Mouse (Mus musculus) C2C12 (cell line): ENCODE measurements around the gene Slc35f6. TPM values are rescaled to one million over a fixed set of nuclear protein-coding genes. Genes with fewer than 3 reads are reported as not detected.

Experiments
- H3K27me3 ChIP-seq: one replicate; pipeline ENCODE4 v1.6.1; 2011; ENCODE audit not compliant: control insufficient read depth, insufficient read depth, insufficient read length
- H3K36me3 ChIP-seq: one replicate; pipeline ENCODE4 v1.6.1; 2011; ENCODE audit not compliant: control insufficient read depth, insufficient read depth
- H3K4me3 ChIP-seq: one replicate; pipeline ENCODE4 v1.5.1; 2011; ENCODE audit warnings: mild to moderate bottlenecking, control low read depth; ENCODE audit not compliant: poor library complexity, insufficient read depth, severe bottlenecking
- H3K79me2 ChIP-seq: one replicate; pipeline ENCODE4 v1.6.1; 2011; ENCODE audit not compliant: control insufficient read depth, insufficient read depth
- H3K79me3 ChIP-seq: one replicate; pipeline ENCODE4 v1.6.1; 2011; ENCODE audit warnings: low read depth, control low read depth
- H3ac ChIP-seq: one replicate; pipeline ENCODE3; 2011; ENCODE audit warnings: low read depth; ENCODE audit not compliant: control insufficient read depth, insufficient read length
- CEBPB ChIP-seq: IDR thresholded peaks from one replicate; pipeline ENCODE4 v1.6.1; 2011; ENCODE audit warnings: low read depth, mild to moderate bottlenecking, control low read depth, moderate library complexity
- CTCF ChIP-seq: IDR thresholded peaks from one replicate; pipeline ENCODE4 v1.5.1; 2011; ENCODE audit not compliant: control insufficient read depth, insufficient read depth, insufficient read length
- FOSL1 ChIP-seq: IDR thresholded peaks from one replicate; pipeline ENCODE4 v1.8.0; 2011; ENCODE audit warnings: mild to moderate bottlenecking, low read length; ENCODE audit not compliant: poor library complexity, insufficient read depth, severe bottlenecking
- MAX ChIP-seq: IDR thresholded peaks from one replicate; pipeline ENCODE4 v1.6.1; 2011; ENCODE audit warnings: mild to moderate bottlenecking, control low read depth
- MYOD1 ChIP-seq: IDR thresholded peaks from one replicate; pipeline ENCODE4 v1.6.1; 2011; ENCODE audit warnings: low read depth; ENCODE audit not compliant: control insufficient read depth, insufficient read length
- MYOG ChIP-seq: IDR thresholded peaks from one replicate; pipeline ENCODE4 v1.6.1; 2011; ENCODE audit not compliant: control insufficient read depth, insufficient read length; ENCODE audit errors: extremely low read depth
- USF1 ChIP-seq: IDR thresholded peaks from one replicate; pipeline ENCODE4 v1.6.1; 2011; ENCODE audit warnings: low read depth, mild to moderate bottlenecking, control low read depth, moderate library complexity
- polyA plus RNA-seq: library from polyadenylated mRNA; unstranded; fragments of >200 nt; fragmentation: generic; extraction: Trizol; gene quantifications from one replicate; pipeline ENCODE4 v1.2.1, GENCODE M21; 2012; ENCODE audit warnings: missing spikeins

Slc35f6 gene
- polyA plus RNA-seq, 1 experiment, result 24.9 TPM

DNA sequence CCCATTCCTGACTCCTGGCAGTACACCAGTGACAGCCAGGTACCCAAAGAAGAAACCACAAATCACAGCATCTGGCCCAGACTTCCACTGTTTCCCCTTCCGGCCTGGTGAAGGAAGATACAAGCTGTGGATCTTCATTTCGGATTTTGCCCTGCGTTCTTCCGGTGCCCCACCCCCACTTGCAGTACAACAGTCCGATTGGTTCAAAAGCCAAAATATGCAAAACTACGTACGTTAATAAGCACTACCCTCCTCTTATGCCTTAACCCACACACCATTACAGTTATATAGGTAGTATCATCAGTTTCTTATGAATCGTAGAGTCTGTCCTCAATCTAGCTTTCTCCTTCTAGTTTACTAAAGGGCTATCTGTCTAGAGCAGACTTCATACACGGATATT, 17.6 kb downstream of the Slc35f6 start:
- no peak for TF ChIP-seq MYOD1
- TF ChIP-seq CEBPB, result no peak
- H3K36me3 ChIP-seq, result peaks cover 22% of the 10 kb centered on the region
- H3K27me3 ChIP-seq, result no peaks in the 10 kb centered on the region
- peaks cover 33% of the 10 kb centered on the region for H3K79me3 ChIP-seq
- peaks cover 37% of the 10 kb centered on the region for H3K79me2 ChIP-seq
- no peak overlapping the region for H3ac ChIP-seq
- H3K4me3 ChIP-seq, result no peak overlapping the region

DNA sequence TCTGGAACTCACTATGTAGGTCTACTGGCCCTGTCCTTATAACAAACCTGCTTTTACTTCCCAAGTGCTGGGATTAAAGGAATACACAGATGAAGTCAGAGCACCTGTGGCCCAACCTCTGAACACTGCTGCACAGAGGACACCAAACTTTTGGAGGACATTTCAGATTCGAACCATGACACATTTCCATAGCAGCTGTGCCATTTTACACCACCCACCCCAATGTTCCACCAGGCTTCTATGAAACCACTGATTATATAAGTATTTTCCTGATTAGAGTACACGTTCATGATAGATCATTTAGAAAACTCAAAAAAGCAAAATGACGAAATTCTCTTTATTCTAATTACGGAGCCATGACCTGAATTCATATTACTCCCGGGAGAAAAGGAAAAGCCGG, 18.2 kb downstream of the Slc35f6 start:
- Histone ChIP-seq H3K79me2 (peaks cover 43% of the 10 kb centered on the region), H3ac (no peak overlapping the region), H3K36me3 (peaks cover 28% of the 10 kb centered on the region), H3K79me3 (peaks cover 36% of the 10 kb centered on the region), H3K4me3 (peak overlapping the region; percentile 7), H3K27me3 (no peaks in the 10 kb centered on the region)
- TF ChIP-seq CTCF, result no peak
- TF ChIP-seq MYOG, result no peak
- TF ChIP-seq MYOD1, result no peak
- no peak for TF ChIP-seq CEBPB
- no peak for TF ChIP-seq FOSL1
- no peak for TF ChIP-seq USF1
- TF ChIP-seq MAX, result no peak

DNA sequence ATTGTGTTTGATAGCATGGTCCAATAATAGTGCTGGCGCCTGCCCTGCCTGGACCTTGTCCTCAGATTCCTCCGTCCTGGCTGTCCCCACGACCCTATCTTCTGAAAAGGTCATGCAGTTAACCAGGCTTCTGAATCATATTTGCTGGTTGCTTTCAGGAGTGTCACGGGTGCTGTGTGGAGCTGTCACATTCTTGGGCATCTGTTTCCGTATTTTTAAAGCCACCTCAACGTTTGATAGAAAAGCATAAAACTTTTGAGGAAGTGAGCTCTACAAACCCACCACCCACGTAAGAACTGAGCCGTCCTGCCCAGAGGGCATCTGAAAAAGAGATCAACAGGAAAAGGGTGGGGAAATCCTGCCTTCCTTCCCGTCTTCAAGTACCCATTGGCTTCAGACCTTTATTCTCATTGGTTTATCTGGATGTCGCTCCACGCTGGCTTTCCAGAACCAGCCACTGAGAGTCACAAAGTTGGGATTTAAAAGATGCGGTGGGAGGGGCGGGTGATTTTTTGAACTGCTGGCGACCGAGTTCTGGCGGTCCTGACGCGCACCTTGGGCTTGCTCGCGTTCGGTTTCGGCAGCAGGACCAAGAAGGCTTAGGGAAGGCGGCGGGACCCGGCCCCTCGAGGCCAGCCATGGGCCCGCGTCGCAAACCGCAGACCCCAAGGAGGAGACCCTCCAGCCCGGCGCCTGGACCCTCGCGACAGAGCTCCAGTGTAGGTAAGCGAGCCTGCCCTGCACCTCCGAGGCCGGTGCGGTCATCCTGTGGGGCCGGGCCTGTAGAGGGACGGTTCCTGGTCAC, 18.9 kb downstream of the Slc35f6 start, which contains the start of gene Cenpa:
Gene Cenpa, plus strand, starts transcription at position 387 of the 805 bp plus-strand sequence.
- Histone ChIP-seq H3K27me3 (no peaks in the 10 kb centered on the region), H3K79me3 (peaks cover 38% of the 10 kb centered on the region), H3K79me2 (peaks cover 49% of the 10 kb centered on the region), H3ac (peak within 1 kb of the TSS; percentile 100), H3K4me3 (peak within 1 kb of the TSS; percentile 78), H3K36me3 (peaks cover 34% of the 10 kb centered on the region)
- TF ChIP-seq MYOG (no peak), CEBPB (no peak)

DNA sequence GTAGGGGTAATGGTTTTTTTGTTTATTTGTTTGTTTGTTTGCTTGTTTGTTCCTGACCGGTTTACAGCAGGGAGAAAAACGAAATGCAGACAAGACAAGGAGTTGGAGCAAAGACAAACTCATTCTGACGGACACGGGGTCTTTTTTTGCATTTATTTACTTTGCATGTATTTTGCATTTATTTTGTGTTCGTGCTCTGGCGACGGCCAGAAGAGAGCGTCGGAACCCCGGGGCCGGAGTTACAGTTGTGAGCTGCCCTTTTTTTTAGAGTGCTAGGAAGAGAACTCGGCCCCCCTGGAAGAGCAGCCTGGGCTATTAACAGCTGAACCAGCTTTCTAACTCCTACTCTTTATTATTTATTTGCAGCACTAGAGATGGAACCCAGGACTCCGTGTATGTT, 19.5 kb downstream of the Slc35f6 start:
- H3K79me2 ChIP-seq, result peaks cover 55% of the 10 kb centered on the region
- no peak for TF ChIP-seq USF1
- TF ChIP-seq CTCF, result no peak
- TF ChIP-seq MAX, result no peak
- no peak for TF ChIP-seq MYOD1
- TF ChIP-seq CEBPB, result no peak
- TF ChIP-seq FOSL1, result no peak
- TF ChIP-seq MYOG, result no peak
- H3K79me3 ChIP-seq, result peaks cover 41% of the 10 kb centered on the region
- H3K36me3 ChIP-seq, result peaks cover 40% of the 10 kb centered on the region
- H3ac ChIP-seq, result peak overlapping the region; percentile 100
- peak overlapping the region; percentile 78 for H3K4me3 ChIP-seq
- no peaks in the 10 kb centered on the region for H3K27me3 ChIP-seq

DNA sequence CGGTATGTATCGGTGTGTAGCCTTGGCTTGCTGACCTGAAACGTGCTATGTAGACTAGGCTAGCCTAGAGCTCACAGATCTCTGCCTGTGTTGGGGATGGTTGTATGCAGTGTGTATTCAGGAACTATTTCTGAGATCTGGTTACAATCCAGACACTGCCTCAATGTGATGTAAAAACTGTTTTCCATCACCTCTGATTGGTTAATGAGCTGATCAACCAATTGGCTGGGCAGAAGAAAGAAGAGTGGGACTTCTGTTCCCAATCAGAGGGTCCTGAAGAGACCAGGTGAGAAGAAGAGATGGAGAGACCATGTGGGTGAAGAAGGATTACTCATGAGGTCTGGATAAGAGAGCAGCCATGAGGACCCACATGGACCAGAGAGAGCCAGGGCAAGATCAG, 20.0 kb downstream of the Slc35f6 start:
- peaks cover 41% of the 10 kb centered on the region for H3K79me3 ChIP-seq
- TF ChIP-seq MYOD1 (no peak), USF1 (no peak), MAX (no peak), MYOG (no peak), CTCF (no peak)
- H3K79me2 ChIP-seq, result peaks cover 60% of the 10 kb centered on the region
- peak overlapping the region; percentile 100 for H3ac ChIP-seq
- no peaks in the 10 kb centered on the region for H3K27me3 ChIP-seq
- peak overlapping the region; percentile 78 for H3K4me3 ChIP-seq
- H3K36me3 ChIP-seq, result peaks cover 45% of the 10 kb centered on the region

DNA sequence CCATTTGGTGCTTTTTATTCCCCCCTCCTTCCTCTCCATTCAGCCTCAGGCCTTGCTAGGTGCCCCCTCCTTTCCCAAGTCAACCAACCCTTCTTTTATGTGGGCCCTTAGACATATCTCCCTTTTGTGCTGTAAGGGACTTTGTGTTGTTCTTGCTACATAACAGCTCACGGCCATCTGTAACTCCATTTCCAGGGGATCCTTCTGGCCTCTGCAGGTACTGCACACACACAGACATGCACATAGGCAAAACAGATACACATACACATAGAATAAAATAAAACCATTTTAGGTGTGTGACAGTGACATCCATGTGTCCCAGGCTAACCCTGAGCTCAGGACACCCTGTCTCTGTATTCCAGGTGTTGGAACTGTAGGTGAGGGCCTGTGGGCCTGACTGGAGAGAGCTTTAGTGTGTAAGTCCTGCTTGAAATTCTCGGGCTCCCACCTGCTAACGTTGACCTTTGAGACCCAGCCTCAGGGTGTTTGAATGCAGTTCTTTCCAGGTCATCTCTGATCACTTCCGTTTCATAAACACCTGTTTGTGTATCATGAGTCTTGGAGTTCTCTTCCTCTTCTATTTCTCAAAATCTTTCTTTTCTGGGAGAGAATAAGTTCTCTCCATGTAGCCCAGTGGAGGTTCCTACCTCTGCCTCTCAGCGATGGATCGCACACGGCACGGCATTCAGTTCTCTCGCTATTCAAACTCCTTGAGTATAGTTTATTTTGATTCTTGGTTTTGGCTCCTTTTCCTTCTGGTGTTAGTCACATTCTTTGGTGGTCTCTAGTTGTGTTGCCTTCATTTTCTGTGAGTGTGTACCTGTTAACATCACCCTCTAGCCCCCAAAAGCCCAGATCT, 21.1 kb downstream of the Slc35f6 start:
- no peak overlapping the region for H3K4me3 ChIP-seq
- TF ChIP-seq MAX (no peak), CEBPB (no peak), FOSL1 (no peak), USF1 (no peak), MYOG (no peak), MYOD1 (no peak), CTCF (no peak)
- H3ac ChIP-seq, result peak overlapping the region; percentile 12
- H3K79me2 ChIP-seq, result peaks cover 62% of the 10 kb centered on the region
- no peaks in the 10 kb centered on the region for H3K27me3 ChIP-seq
- peaks cover 41% of the 10 kb centered on the region for H3K79me3 ChIP-seq
- peaks cover 57% of the 10 kb centered on the region for H3K36me3 ChIP-seq
